Mouse (Mus musculus): Measurements from ENCODE around the gene Ostm1.
A peak's percentile ranks its signal among the peaks of the same experiment; 100 is the strongest.

GRCm38 (mm10) chr10:42601556-42601955, 17.9 kb downstream of the Ostm1 start:
- TF ChIP-seq CTCF (IDR thresholded peaks at IDR 0.05; ENCODE audit: borderline replicate concordance, insufficient read depth, low read depth, low read length) (peak; percentile 22; the same call in 1 of the 2 replicates), POLR2A (IDR thresholded peaks at IDR 0.05; ENCODE audit: borderline replicate concordance, insufficient read depth, low read length) (no peak)

Measured in cerebellum, adult 2 months (tissue).